Mouse (Mus musculus): ENCODE measurements around the gene Prl7d1. TPM values are rescaled to one million over a fixed set of nuclear protein-coding genes. Genes with fewer than 3 reads are reported as not detected.

The Prl7d1 gene
- polyA plus RNA-seq, 1 experiment from 2014 or later = not detected

Other genes with a start within 250 kb of the Prl7d1 start
- gene Prl8a8, start 203.5 kb downstream of the Prl7d1 start, polyA plus RNA-seq (2014; fragmentation: Nextera tagmentation; extraction: Ambion mirVana) = not detected in 2 replicates
- not detected in 2 replicates for gene Prl8a9, start 152.1 kb downstream of the Prl7d1 start, polyA plus RNA-seq (2014; fragmentation: Nextera tagmentation; extraction: Ambion mirVana)
- gene Prl8a1, start 134.6 kb downstream of the Prl7d1 start, polyA plus RNA-seq (2014; fragmentation: Nextera tagmentation; extraction: Ambion mirVana) = not detected in 2 replicates
- gene Prl7b1, start 106.2 kb downstream of the Prl7d1 start, polyA plus RNA-seq (2014; fragmentation: Nextera tagmentation; extraction: Ambion mirVana) = not detected in 2 replicates
- gene Prl7a1, start 74.2 kb downstream of the Prl7d1 start, polyA plus RNA-seq (2014; fragmentation: Nextera tagmentation; extraction: Ambion mirVana) = not detected in 2 replicates
- gene Prl7a2, start 48.7 kb downstream of the Prl7d1 start, polyA plus RNA-seq (2014; fragmentation: Nextera tagmentation; extraction: Ambion mirVana) = not detected in 2 replicates
- not detected in 2 replicates for gene Prl7c1, start 64.1 kb upstream of the Prl7d1 start, polyA plus RNA-seq (2014; fragmentation: Nextera tagmentation; extraction: Ambion mirVana)
- gene Prl2a1, start 84.9 kb upstream of the Prl7d1 start, polyA plus RNA-seq (2014; fragmentation: Nextera tagmentation; extraction: Ambion mirVana) = not detected in 2 replicates
- gene Prl2c1, start 132.6 kb upstream of the Prl7d1 start, polyA plus RNA-seq (2014; fragmentation: Nextera tagmentation; extraction: Ambion mirVana) = not detected in 2 replicates

Data from neural tube, embryonic 11.5 days (tissue).